In the genomic region with DNA sequence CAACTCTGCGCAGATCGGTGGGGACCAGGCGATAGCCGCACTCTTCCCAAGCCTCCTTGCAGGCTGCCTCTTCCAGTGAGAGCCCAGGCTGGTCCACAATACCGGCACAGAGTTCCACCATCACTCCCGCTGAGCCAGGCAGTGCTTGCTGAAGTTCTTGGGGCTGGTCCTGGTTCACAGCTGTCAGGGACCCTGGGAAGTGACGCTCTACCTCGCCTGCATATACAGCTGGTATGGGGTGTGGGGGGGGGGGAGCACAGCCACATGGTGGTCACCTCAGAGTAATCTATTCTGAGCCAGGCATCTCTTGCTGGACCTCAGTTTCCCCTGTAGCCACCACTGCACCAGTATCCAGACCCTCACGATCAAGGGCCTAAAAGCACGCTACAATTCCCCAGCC, we compare ENCODE assay signal across 14 mouse cellular contexts. TPM values are rescaled to one million over a fixed set of nuclear protein-coding genes. Genes with fewer than 3 reads are reported as not detected.
DNase-seq lines count a peak whose midpoint lies in the region; ATAC-seq and TF ChIP-seq lines count a peak whose summit lies in the region.
"Had no signal": no experiment of that assay in that cellular context is flagged by ENCODE, and none has a peak within 500 bp of the region (broad histone marks: within the 10 kb centered on the region; RNA-seq: fewer than 3 reads in every experiment).

No protein-coding gene starts in this region.

- intact Hi-C loops in left cerebral cortex, adult 2 months (cut with DNase I) = no loop called here

- no peak overlapping the region for H3ac ChIP-seq in myocyte (ENCODE audit: control insufficient read depth, insufficient read length)

- no peaks in the 10 kb centered on the region for H3K9me3 ChIP-seq in hindbrain, embryonic 12.5 days (replicated peaks)
- no peaks in the 10 kb centered on the region for H3K9me3 ChIP-seq in hindbrain, embryonic 16.5 days (ENCODE audit: control insufficient read depth, low read length)
- no peaks in the 10 kb centered on the region for H3K9me3 ChIP-seq in neural tube, embryonic 13.5 days
- H3K9me3 ChIP-seq in embryonic facial prominence, embryonic 13.5 days = no peaks in the 10 kb centered on the region
- H3K9me3 ChIP-seq: hindbrain, embryonic 15.5 days; liver, embryonic 13.5 days; lung, embryonic 15.5 days; stomach, embryonic 15.5 days had no signal

- H3K4me2 ChIP-seq in hindbrain, embryonic 12.5 days (replicated peaks) = no peak overlapping the region
- no peak overlapping the region for H3K4me2 ChIP-seq in hindbrain, embryonic 16.5 days (ENCODE audit: low read length)
- H3K4me2 ChIP-seq in neural tube, embryonic 13.5 days = no peak overlapping the region
- no peak overlapping the region for H3K4me2 ChIP-seq in embryonic facial prominence, embryonic 13.5 days
- H3K4me2 ChIP-seq in myocyte (ENCODE audit: low read depth) = peak overlapping the region; percentile 96
- H3K4me2 ChIP-seq: hindbrain, embryonic 15.5 days; liver, embryonic 13.5 days; lung, embryonic 15.5 days; stomach, embryonic 15.5 days had no signal

- no peak for ATAC-seq in hindbrain, embryonic 12.5 days (ENCODE audit: low FRiP score)
- ATAC-seq in hindbrain, embryonic 16.5 days = no peak
- no peak for ATAC-seq in neural tube, embryonic 13.5 days (ENCODE audit: low read depth)
- no peak for ATAC-seq in embryonic facial prominence, embryonic 13.5 days (ENCODE audit: insufficient number of reproducible peaks, insufficient read depth, low FRiP score, low TSS enrichment, low read depth)

- H3K4me1 ChIP-seq in hindbrain, embryonic 12.5 days = peaks cover 44% of the 10 kb centered on the region
- H3K4me1 ChIP-seq in hindbrain, embryonic 16.5 days (ENCODE audit: control insufficient read depth, insufficient read depth, low read depth, low read length) = peaks cover 12% of the 10 kb centered on the region
- peaks cover 45% of the 10 kb centered on the region for H3K4me1 ChIP-seq in neural tube, embryonic 13.5 days (replicated peaks)
- peaks cover 39% of the 10 kb centered on the region for H3K4me1 ChIP-seq in embryonic facial prominence, embryonic 13.5 days

- H3K27ac ChIP-seq in hindbrain, embryonic 12.5 days = 0 out of 2 replicates have a peak overlapping the region, but pooled peaks have one; percentile 36
- H3K27ac ChIP-seq in hindbrain, embryonic 16.5 days (ENCODE audit: low read depth, low read length) = no peak overlapping the region
- no peak overlapping the region for H3K27ac ChIP-seq in neural tube, embryonic 13.5 days (replicated peaks)
- H3K27ac ChIP-seq in embryonic facial prominence, embryonic 13.5 days = no peak overlapping the region
- no peak overlapping the region for H3K27ac ChIP-seq in left cerebral cortex, adult 2 months
- H3K27ac ChIP-seq: hindbrain, embryonic 15.5 days; layer of hippocampus, adult 2 months; liver, embryonic 13.5 days; lung, embryonic 15.5 days; stomach, embryonic 15.5 days had no signal

- no peak for TF ChIP-seq CTCF in left cerebral cortex, adult 2 months (IDR thresholded peaks at IDR 0.05)

- no peak for DNase-seq in neural tube, embryonic 10.5 days (ENCODE audit: extremely low spot score, low spot score)
- DNase-seq in left cerebral cortex, adult 2 months (ENCODE audit: extremely low spot score in 1 of 2, low spot score in 2 of 2) = no peak
- DNase-seq: adrenal gland, adult 2 months; kidney, adult 2 months; liver, embryonic 13.5 days had no signal

- H3K4me3 ChIP-seq in hindbrain, embryonic 12.5 days = no peak overlapping the region
- no peak overlapping the region for H3K4me3 ChIP-seq in hindbrain, embryonic 16.5 days (ENCODE audit: low read length)
- no peak overlapping the region for H3K4me3 ChIP-seq in neural tube, embryonic 13.5 days
- H3K4me3 ChIP-seq in embryonic facial prominence, embryonic 13.5 days = no peak overlapping the region
- H3K4me3 ChIP-seq in myocyte = peak overlapping the region; percentile 11
- H3K4me3 ChIP-seq in left cerebral cortex, adult 2 months = no peak overlapping the region
- H3K4me3 ChIP-seq: hindbrain, embryonic 15.5 days; layer of hippocampus, adult 2 months; liver, embryonic 13.5 days; lung, embryonic 15.5 days; stomach, embryonic 15.5 days had no signal

- TF ChIP-seq POLR2A in myocyte (IDR thresholded peaks at IDR 0.05; ENCODE audit: insufficient read length, low read depth) = no peak

- H3K9ac ChIP-seq in hindbrain, embryonic 12.5 days = no peak overlapping the region
- no peak overlapping the region for H3K9ac ChIP-seq in hindbrain, embryonic 16.5 days (ENCODE audit: low read depth, low read length)
- 0 out of 2 replicates have a peak overlapping the region, but pooled peaks have one; percentile 34 for H3K9ac ChIP-seq in neural tube, embryonic 13.5 days
- peak overlapping the region; percentile 27; the same call in 1 of the 2 replicates for H3K9ac ChIP-seq in embryonic facial prominence, embryonic 13.5 days
- H3K9ac ChIP-seq: hindbrain, embryonic 15.5 days; liver, embryonic 13.5 days; stomach, embryonic 15.5 days had no signal

- H3K79me2 ChIP-seq in myocyte (ENCODE audit: control insufficient read depth, insufficient read depth) = peaks cover 6% of the 10 kb centered on the region

- H3K27me3 ChIP-seq in hindbrain, embryonic 12.5 days = no peaks in the 10 kb centered on the region
- no peaks in the 10 kb centered on the region for H3K27me3 ChIP-seq in hindbrain, embryonic 16.5 days (replicated peaks; ENCODE audit: control insufficient read depth, insufficient read depth, low read length)
- H3K27me3 ChIP-seq in neural tube, embryonic 13.5 days = no peaks in the 10 kb centered on the region
- no peaks in the 10 kb centered on the region for H3K27me3 ChIP-seq in embryonic facial prominence, embryonic 13.5 days
- H3K27me3 ChIP-seq in myocyte (ENCODE audit: control insufficient read depth, insufficient read depth, insufficient read length) = no peaks in the 10 kb centered on the region
- H3K27me3 ChIP-seq: hindbrain, embryonic 15.5 days; lung, embryonic 15.5 days; stomach, embryonic 15.5 days had no signal

- no peaks in the 10 kb centered on the region for H3K36me3 ChIP-seq in hindbrain, embryonic 12.5 days
- no peaks in the 10 kb centered on the region for H3K36me3 ChIP-seq in hindbrain, embryonic 16.5 days (ENCODE audit: control insufficient read depth, insufficient read depth, low read length)
- no peaks in the 10 kb centered on the region for H3K36me3 ChIP-seq in neural tube, embryonic 13.5 days
- no peaks in the 10 kb centered on the region; the same call in 1 of the 2 replicates for H3K36me3 ChIP-seq in embryonic facial prominence, embryonic 13.5 days
- no peaks in the 10 kb centered on the region for H3K36me3 ChIP-seq in myocyte (ENCODE audit: control insufficient read depth, insufficient read depth)
- H3K36me3 ChIP-seq: hindbrain, embryonic 15.5 days; liver, embryonic 13.5 days; lung, embryonic 15.5 days; stomach, embryonic 15.5 days had no signal

- 78% methylated on average over 10 of the region's 10 CpGs for WGBS in hindbrain, embryonic 12.5 days
- 79% methylated on average over 10 of the region's 10 CpGs for WGBS in hindbrain, embryonic 16.5 days
- WGBS in neural tube, embryonic 13.5 days = 85% methylated on average over 10 of the region's 10 CpGs
- 77% methylated on average over 10 of the region's 10 CpGs for WGBS in embryonic facial prominence, embryonic 13.5 days

TF ChIP-seq in myocyte, 11 proteins besides CTCF, POLR2A, EP300 and RAD21:
- TF ChIP-seq MYOG (IDR thresholded peaks at IDR 0.05; ENCODE audit: control insufficient read depth in 1 of 3, insufficient read depth in 1 of 3, insufficient read length in 2 of 3, low read depth in 2 of 3) = peak in 2 of 3 experiments; percentile 41 to 63
- no peak for TF ChIP-seq MAX (IDR thresholded peaks at IDR 0.05; ENCODE audit: low read depth)
- TF ChIP-seq E2F4 (IDR thresholded peaks at IDR 0.05; ENCODE audit: insufficient read depth) = no peak
- peak in 2 of 3 experiments; percentile 44 to 67 for TF ChIP-seq MYOD1 (IDR thresholded peaks at IDR 0.05; ENCODE audit: control insufficient read depth in 1 of 3, insufficient read length in 2 of 3, low read depth in 2 of 3)
- TF ChIP-seq TCF3 (IDR thresholded peaks at IDR 0.05; ENCODE audit: insufficient read length, low read depth) = no peak
- TF ChIP-seq REST (IDR thresholded peaks at IDR 0.05; ENCODE audit: insufficient read depth, insufficient read length) = no peak

RNA-seq across cellular contexts. Expression of gene Nudt14, which starts 3.6 kb away (rescaled TPM):
- polyA plus RNA-seq in hindbrain, embryonic 12.5 days (2016; fragmentation: Nextera tagmentation; extraction: Ambion mirVana) = 51.5 and 65.9 TPM in 2 replicates
- polyA plus RNA-seq in hindbrain, embryonic 16.5 days (2015; fragmentation: Nextera tagmentation; extraction: Ambion mirVana) = 54.2 and 57.3 TPM in 2 replicates
- 55.1 and 74.8 TPM in 2 replicates for polyA plus RNA-seq in neural tube, embryonic 13.5 days (2015; fragmentation: Nextera tagmentation; extraction: Ambion mirVana)
- polyA plus RNA-seq in embryonic facial prominence, embryonic 13.5 days (2015; fragmentation: Nextera tagmentation; extraction: Ambion mirVana) = 83.4 and 103 TPM in 2 replicates
- 94.9 TPM for polyA plus RNA-seq in myocyte (2012; fragmentation: generic; extraction: Trizol)
- 10 to 100 TPM; 10.1 to 13.7 TPM for total RNA-seq in left cerebral cortex, adult 2 months (2021)

RNA-seq across cellular contexts. Expression of gene Jag2, which starts 8.8 kb away (rescaled TPM):
- polyA plus RNA-seq in hindbrain, embryonic 12.5 days (2016; fragmentation: Nextera tagmentation; extraction: Ambion mirVana) = 9.4 and 10.3 TPM in 2 replicates
- 10.7 and 11.1 TPM in 2 replicates for polyA plus RNA-seq in hindbrain, embryonic 16.5 days (2015; fragmentation: Nextera tagmentation; extraction: Ambion mirVana)
- 8.6 and 9.6 TPM in 2 replicates for polyA plus RNA-seq in neural tube, embryonic 13.5 days (2015; fragmentation: Nextera tagmentation; extraction: Ambion mirVana)
- 7.4 and 11.5 TPM in 2 replicates for polyA plus RNA-seq in embryonic facial prominence, embryonic 13.5 days (2015; fragmentation: Nextera tagmentation; extraction: Ambion mirVana)
- polyA plus RNA-seq in myocyte (2012; fragmentation: generic; extraction: Trizol) = 51.8 TPM
- total RNA-seq in left cerebral cortex, adult 2 months (2021) = 10 to 100 TPM; 57.9 to 62.2 TPM

RNA-seq across cellular contexts. Expression of gene Btbd6, which starts 37.9 kb away (rescaled TPM):
- polyA plus RNA-seq in hindbrain, embryonic 12.5 days (2016; fragmentation: Nextera tagmentation; extraction: Ambion mirVana) = 34.5 and 34.8 TPM in 2 replicates
- polyA plus RNA-seq in hindbrain, embryonic 16.5 days (2015; fragmentation: Nextera tagmentation; extraction: Ambion mirVana) = 54.3 and 55.8 TPM in 2 replicates
- polyA plus RNA-seq in neural tube, embryonic 13.5 days (2015; fragmentation: Nextera tagmentation; extraction: Ambion mirVana) = 35.0 and 41.4 TPM in 2 replicates
- 29.3 and 29.5 TPM in 2 replicates for polyA plus RNA-seq in embryonic facial prominence, embryonic 13.5 days (2015; fragmentation: Nextera tagmentation; extraction: Ambion mirVana)
- 16.3 TPM for polyA plus RNA-seq in myocyte (2012; fragmentation: generic; extraction: Trizol)
- 10 to 100 TPM; 60.2 to 64.5 TPM for total RNA-seq in left cerebral cortex, adult 2 months (2021)

Comparison
In these comparisons a context has a peak if more than half of its experiments do, and no peak if none do; other contexts are left out.
1. H3K9ac ChIP-seq: peak in neural tube, embryonic 13.5 days (single experiment) and embryonic facial prominence, embryonic 13.5 days (single experiment); none in hindbrain, embryonic 12.5 days (single experiment) and hindbrain, embryonic 16.5 days (single experiment).